Comparison of ENCODE assay signal across 28 mouse cellular contexts in genomic region chr5:122171058-122171457, GRCm38 (mm10). TPM values are rescaled to one million over a fixed set of nuclear protein-coding genes. Genes with fewer than 3 reads are reported as not detected.
DNase-seq lines count a peak whose midpoint lies in the region; ATAC-seq and TF ChIP-seq lines count a peak whose summit lies in the region.
"Had no signal": no experiment of that assay in that cellular context is flagged by ENCODE, and none has a peak within 500 bp of the region (broad histone marks: within the 10 kb centered on the region; RNA-seq: fewer than 3 reads in every experiment).

No protein-coding gene starts in this region.

- peaks cover 79% of the 10 kb centered on the region for H3K36me3 ChIP-seq in heart, embryonic 12.5 days
- H3K36me3 ChIP-seq in kidney, embryonic 15.5 days, result peaks cover 87% of the 10 kb centered on the region
- H3K36me3 ChIP-seq in liver, embryonic 14.5 days (replicated peaks; ENCODE audit: control insufficient read depth, insufficient read depth, low read depth), result peaks cover 78% of the 10 kb centered on the region
- peaks cover 83% of the 10 kb centered on the region for H3K36me3 ChIP-seq in liver, postnatal 0 days (replicated peaks; ENCODE audit: insufficient read depth, low read length)
- peaks cover 51% of the 10 kb centered on the region for H3K36me3 ChIP-seq in hindbrain, embryonic 16.5 days (ENCODE audit: control insufficient read depth, insufficient read depth, low read length)

- 95% methylated on average over 8 of the region's 8 CpGs for WGBS in heart, embryonic 12.5 days
- WGBS in kidney, embryonic 15.5 days, result 94% methylated on average over 8 of the region's 8 CpGs
- WGBS in liver, embryonic 14.5 days (ENCODE audit: insufficient replicate concordance), result 92% methylated on average over 8 of the region's 8 CpGs
- WGBS in liver, postnatal 0 days (ENCODE audit: insufficient replicate concordance), result 93% methylated on average over 8 of the region's 8 CpGs
- 90% methylated on average over 8 of the region's 8 CpGs for WGBS in hindbrain, embryonic 16.5 days

- H3K9me3 ChIP-seq in heart, embryonic 12.5 days (replicated peaks), result no peaks in the 10 kb centered on the region
- no peaks in the 10 kb centered on the region for H3K9me3 ChIP-seq in kidney, embryonic 15.5 days (replicated peaks)
- H3K9me3 ChIP-seq in liver, embryonic 14.5 days (ENCODE audit: control insufficient read depth, low read length), result no peaks in the 10 kb centered on the region
- no peaks in the 10 kb centered on the region for H3K9me3 ChIP-seq in liver, postnatal 0 days (ENCODE audit: low read length)
- no peaks in the 10 kb centered on the region for H3K9me3 ChIP-seq in hindbrain, embryonic 16.5 days (ENCODE audit: control insufficient read depth, low read length)
- H3K9me3 ChIP-seq: embryonic facial prominence, embryonic 10.5 days; embryonic facial prominence, embryonic 13.5 days; forebrain, embryonic 12.5 days; forebrain, embryonic 15.5 days; heart, embryonic 15.5 days had no signal

- no peak for TF ChIP-seq EP300 in liver, embryonic 14.5 days (IDR thresholded peaks at IDR 0.05; ENCODE audit: low read depth)
- TF ChIP-seq EP300 in liver, postnatal 0 days (IDR thresholded peaks at IDR 0.05; ENCODE audit: low read depth), result no peak

- ATAC-seq in heart, embryonic 12.5 days (ENCODE audit: insufficient number of reproducible peaks, low FRiP score), result no peak
- ATAC-seq in kidney, embryonic 15.5 days (replicated peaks; ENCODE audit: low FRiP score), result no peak
- 0 out of 2 replicates have a peak, but pooled peaks have one; percentile 16 for ATAC-seq in liver, embryonic 14.5 days (ENCODE audit: insufficient read depth)
- ATAC-seq in liver, postnatal 0 days, result no peak
- no peak for ATAC-seq in hindbrain, embryonic 16.5 days
- ATAC-seq: activated CD4-positive, CD25-positive, alpha-beta regulatory T cell, adult 4 months; CD4-positive, CD25-positive, alpha-beta regulatory T cell, adult 4 months; forebrain, embryonic 15.5 days had no signal

- H3K4me2 ChIP-seq in heart, embryonic 12.5 days, result no peak overlapping the region
- no peak overlapping the region for H3K4me2 ChIP-seq in kidney, embryonic 15.5 days
- no peak overlapping the region for H3K4me2 ChIP-seq in liver, embryonic 14.5 days (ENCODE audit: low read depth)
- no peak overlapping the region for H3K4me2 ChIP-seq in liver, postnatal 0 days (ENCODE audit: low read depth, low read length)
- no peak overlapping the region for H3K4me2 ChIP-seq in hindbrain, embryonic 16.5 days (ENCODE audit: low read length)
- H3K4me2 ChIP-seq: embryonic facial prominence, embryonic 13.5 days; forebrain, embryonic 12.5 days; forebrain, embryonic 15.5 days; heart, embryonic 11.5 days; heart, embryonic 15.5 days; hindbrain, embryonic 14.5 days had no signal

- no peak for DNase-seq in heart, postnatal 4 days
- DNase-seq in kidney, adult 9 months, result peak; percentile 50
- DNase-seq in liver, embryonic 14.5 days (ENCODE audit: low read depth in 3 of 3, low spot score in 3 of 3), result no peak
- no peak for DNase-seq in liver, postnatal 0 days
- DNase-seq: adrenal gland, adult 8-10 months; adrenal gland, postnatal 25 days; cerebellum, adult 9-11 months; cerebellum, postnatal 25 days; gastrocnemius, postnatal 14 days; heart, adult 11 months; heart, postnatal 10 days; heart, postnatal 36 days had no signal

- no peak overlapping the region for H3K4me3 ChIP-seq in heart, embryonic 12.5 days
- no peak overlapping the region for H3K4me3 ChIP-seq in kidney, embryonic 15.5 days (replicated peaks)
- no peak overlapping the region for H3K4me3 ChIP-seq in liver, embryonic 14.5 days (ENCODE audit: insufficient read depth in 1 of 2, low read depth in 2 of 2, low read length in 2 of 2)
- no peak overlapping the region for H3K4me3 ChIP-seq in liver, postnatal 0 days (ENCODE audit: low read depth, low read length)
- no peak overlapping the region for H3K4me3 ChIP-seq in hindbrain, embryonic 16.5 days (ENCODE audit: low read length)
- H3K4me3 ChIP-seq: embryonic facial prominence, embryonic 10.5 days; embryonic facial prominence, embryonic 13.5 days; erythroblast, embryonic 14.5 days; forebrain, embryonic 12.5 days; forebrain, embryonic 15.5 days; heart, embryonic 15.5 days had no signal

- peak overlapping the region; percentile 34; the same call in 1 of the 2 replicates for H3K9ac ChIP-seq in heart, embryonic 12.5 days
- H3K9ac ChIP-seq in kidney, embryonic 15.5 days, result no peak overlapping the region
- H3K9ac ChIP-seq in liver, embryonic 14.5 days (replicated peaks), result no peak overlapping the region
- H3K9ac ChIP-seq in liver, postnatal 0 days (replicated peaks), result no peak overlapping the region
- no peak overlapping the region for H3K9ac ChIP-seq in hindbrain, embryonic 16.5 days (ENCODE audit: low read depth, low read length)
- H3K9ac ChIP-seq: embryonic facial prominence, embryonic 13.5 days; forebrain, embryonic 12.5 days; forebrain, embryonic 15.5 days; heart, embryonic 15.5 days; hindbrain, embryonic 14.5 days had no signal

- peaks cover 24% of the 10 kb centered on the region for H3K4me1 ChIP-seq in heart, embryonic 12.5 days (replicated peaks)
- H3K4me1 ChIP-seq in kidney, embryonic 15.5 days, result peaks cover 18% of the 10 kb centered on the region
- H3K4me1 ChIP-seq in liver, embryonic 14.5 days (replicated peaks; ENCODE audit: control insufficient read depth in 2 of 2, insufficient read depth in 2 of 2, low read length in 1 of 2), result no peaks in the 10 kb centered on the region
- H3K4me1 ChIP-seq in liver, postnatal 0 days (ENCODE audit: insufficient read depth), result no peaks in the 10 kb centered on the region; the same call in 1 of the 2 replicates
- H3K4me1 ChIP-seq in hindbrain, embryonic 16.5 days (ENCODE audit: control insufficient read depth, insufficient read depth, low read depth, low read length), result peaks cover 12% of the 10 kb centered on the region

- no peak for TF ChIP-seq CTCF in liver, embryonic 14.5 days (IDR thresholded peaks at IDR 0.05; ENCODE audit: low read depth)
- TF ChIP-seq CTCF in liver, postnatal 0 days (IDR thresholded peaks at IDR 0.05; ENCODE audit: low read depth), result no peak

- no peak overlapping the region for H3K27ac ChIP-seq in heart, embryonic 12.5 days (ENCODE audit: poor library complexity, severe bottlenecking)
- no peak overlapping the region for H3K27ac ChIP-seq in kidney, embryonic 15.5 days
- no peak overlapping the region for H3K27ac ChIP-seq in liver, embryonic 14.5 days
- no peak overlapping the region for H3K27ac ChIP-seq in liver, postnatal 0 days (ENCODE audit: low read depth)
- H3K27ac ChIP-seq in hindbrain, embryonic 16.5 days (ENCODE audit: low read depth, low read length), result no peak overlapping the region
- H3K27ac ChIP-seq: embryonic facial prominence, embryonic 10.5 days; embryonic facial prominence, embryonic 13.5 days; forebrain, embryonic 12.5 days; forebrain, embryonic 15.5 days; heart, embryonic 15.5 days; hindbrain, embryonic 14.5 days had no signal

- no peaks in the 10 kb centered on the region for H3K27me3 ChIP-seq in heart, embryonic 12.5 days (replicated peaks)
- no peaks in the 10 kb centered on the region for H3K27me3 ChIP-seq in kidney, embryonic 15.5 days
- no peaks in the 10 kb centered on the region for H3K27me3 ChIP-seq in liver, embryonic 14.5 days (ENCODE audit: control insufficient read depth, insufficient read depth, low read length)
- H3K27me3 ChIP-seq in liver, postnatal 0 days (ENCODE audit: insufficient read depth, low read length), result no peaks in the 10 kb centered on the region
- H3K27me3 ChIP-seq in hindbrain, embryonic 16.5 days (replicated peaks; ENCODE audit: control insufficient read depth, insufficient read depth, low read length), result no peaks in the 10 kb centered on the region
- H3K27me3 ChIP-seq: embryonic facial prominence, embryonic 13.5 days; forebrain, embryonic 12.5 days; forebrain, embryonic 15.5 days; heart, embryonic 15.5 days had no signal

RNA-seq across cellular contexts. Expression of gene Ppp1cc, which starts 13.0 kb away (rescaled TPM):
- polyA plus RNA-seq in heart, embryonic 12.5 days (2016; fragmentation: Nextera tagmentation; extraction: Ambion mirVana), result 222 and 230 TPM in 2 replicates
- total RNA-seq in heart, postnatal 4 days (2021), result 100 to 1,000 TPM; 216 to 217 TPM
- polyA plus RNA-seq in kidney, embryonic 15.5 days (2015; fragmentation: Nextera tagmentation; extraction: Ambion mirVana), result 257 and 264 TPM in 2 replicates
- polyA plus RNA-seq in liver, embryonic 14.5 days (2012; rRNA removed), result 84.5 and 119 TPM in 2 replicates
- 139 and 165 TPM in 2 replicates for polyA plus RNA-seq in liver, embryonic 14.5 days (2014; fragmentation: Nextera tagmentation; extraction: Ambion mirVana)
- polyA plus RNA-seq in liver, postnatal 0 days (2015; fragmentation: Nextera tagmentation; extraction: Ambion mirVana), result 97.7 and 97.9 TPM in 2 replicates
- polyA plus RNA-seq in hindbrain, embryonic 16.5 days (2015; fragmentation: Nextera tagmentation; extraction: Ambion mirVana), result 182 and 185 TPM in 2 replicates

RNA-seq across cellular contexts. Expression of gene Ccdc63, which starts 30.4 kb away (rescaled TPM):
- 0.33 and 0.42 TPM in 2 replicates for polyA plus RNA-seq in heart, embryonic 12.5 days (2016; fragmentation: Nextera tagmentation; extraction: Ambion mirVana)
- total RNA-seq in heart, postnatal 4 days (2021), result under 1 TPM in 1 of 2 experiments, not detected in 1; 0.36 TPM
- polyA plus RNA-seq in kidney, embryonic 15.5 days (2015; fragmentation: Nextera tagmentation; extraction: Ambion mirVana), result 0.19 TPM in 1 of 2 replicates, not detected in the other
- 0.01 and 0.13 TPM in 2 replicates for polyA plus RNA-seq in liver, embryonic 14.5 days (2012; rRNA removed)
- polyA plus RNA-seq in liver, embryonic 14.5 days (2014; fragmentation: Nextera tagmentation; extraction: Ambion mirVana), result not detected in 2 replicates
- polyA plus RNA-seq in liver, postnatal 0 days (2015; fragmentation: Nextera tagmentation; extraction: Ambion mirVana), result 0.13 and 0.18 TPM in 2 replicates
- polyA plus RNA-seq in hindbrain, embryonic 16.5 days (2015; fragmentation: Nextera tagmentation; extraction: Ambion mirVana), result 0.19 and 0.20 TPM in 2 replicates
- total RNA-seq: adrenal gland, postnatal 25 days; gastrocnemius, postnatal 14 days; heart, postnatal 36 days had no signal
- polyA plus RNA-seq: C2C12; embryonic facial prominence, embryonic 10.5 days; embryonic facial prominence, embryonic 13.5 days; erythroblast, embryonic 14.5 days; forebrain, embryonic 12.5 days; forebrain, embryonic 15.5 days; hindbrain, embryonic 11.5 days; intestine, embryonic 14.5 days had no signal

RNA-seq across cellular contexts. Expression of gene Hvcn1, which starts 35.5 kb away (rescaled TPM):
- polyA plus RNA-seq in heart, embryonic 12.5 days (2016; fragmentation: Nextera tagmentation; extraction: Ambion mirVana), result 1.8 and 2.8 TPM in 2 replicates
- 1 to 10 TPM; 1.9 to 2.0 TPM for total RNA-seq in heart, postnatal 4 days (2021)
- polyA plus RNA-seq in kidney, embryonic 15.5 days (2015; fragmentation: Nextera tagmentation; extraction: Ambion mirVana), result 12.2 and 14.3 TPM in 2 replicates
- polyA plus RNA-seq in liver, embryonic 14.5 days (2012; rRNA removed), result 1.2 and 1.3 TPM in 2 replicates
- polyA plus RNA-seq in liver, embryonic 14.5 days (2014; fragmentation: Nextera tagmentation; extraction: Ambion mirVana), result 1.5 and 1.6 TPM in 2 replicates
- polyA plus RNA-seq in liver, postnatal 0 days (2015; fragmentation: Nextera tagmentation; extraction: Ambion mirVana), result 7.0 and 7.3 TPM in 2 replicates
- 1.1 and 1.5 TPM in 2 replicates for polyA plus RNA-seq in hindbrain, embryonic 16.5 days (2015; fragmentation: Nextera tagmentation; extraction: Ambion mirVana)
